Mouse (Mus musculus) erythroblast, embryonic 14.5 days (primary cell): ENCODE data around the gene Bmpr2.

ENCODE experiments used
- GATA1 ChIP-seq: IDR thresholded peaks from 2 replicates; pipeline ENCODE4 v1.6.1; 2012; ENCODE audit warnings: low read length, inconsistent platforms, mixed read lengths
- TAL1 ChIP-seq: IDR thresholded peaks from 3 replicates; pipeline ENCODE4 v1.6.1; 2012; ENCODE audit warnings: low read length, inconsistent platforms, mixed read lengths

DNA sequence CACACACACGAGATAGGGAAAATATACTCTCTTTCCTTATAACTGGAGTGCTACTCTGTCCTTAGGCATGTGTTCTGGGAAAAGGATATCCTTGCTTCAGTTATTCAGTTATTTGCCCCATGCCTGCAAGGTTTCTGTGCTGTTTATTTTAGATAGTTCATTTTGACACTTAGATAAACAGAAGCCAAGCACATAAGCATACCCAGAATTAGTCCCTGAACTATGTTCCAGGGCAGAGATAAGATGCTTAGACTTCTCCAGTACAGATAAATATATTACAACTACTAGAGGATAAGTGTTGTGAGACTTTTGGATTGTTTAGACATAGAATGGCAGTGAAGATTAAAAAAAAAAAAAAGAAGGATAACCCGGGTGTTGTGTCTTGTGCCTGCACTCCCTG is 41.2 kb downstream of the Bmpr2 start:
- TF ChIP-seq GATA1 (no peak), TAL1 (no peak)
